Mouse (Mus musculus): ENCODE results near the gene Olfr1245. TPM values are rescaled to one million over a fixed set of nuclear protein-coding genes. Genes with fewer than 3 reads are reported as not detected.
"Not testable (repeated sequence)": the region's sequence is repeated elsewhere in the genome, so short reads cannot be mapped to it uniquely, and the experiment has no call there.

The Olfr1245 gene
- total RNA-seq (2012; rRNA removed) (not detected in 2 replicates), total RNA-seq (2014; rRNA removed) (not detected in 2 replicates), polyA plus RNA-seq (2012; ENCODE audit: insufficient read length, low read depth) (not detected in 2 replicates)

DNA sequence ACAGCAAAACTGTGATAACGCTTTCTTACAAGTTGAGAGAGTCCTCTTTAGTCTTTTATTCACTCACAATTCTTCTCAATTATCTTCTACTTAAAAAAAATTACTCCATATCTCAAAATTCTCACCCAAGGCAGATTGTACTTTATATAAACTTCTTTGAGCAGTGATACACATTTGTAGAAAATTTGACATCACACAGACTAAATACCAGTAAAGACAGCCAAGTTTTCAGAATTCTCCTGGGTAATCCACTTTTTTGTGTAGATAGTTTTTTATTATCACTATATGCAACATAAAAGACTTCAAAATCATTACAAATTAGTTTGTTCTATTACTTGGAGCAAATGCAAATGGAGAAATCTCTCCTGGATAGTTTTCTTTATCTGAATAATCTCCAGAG lies at the start of gene Olfr1245:
Gene Olfr1245 (minus strand): TSS at position 101 of the 400 bp plus-strand sequence.
- no peak for DNase-seq (ENCODE audit: extremely low read depth)
- H3K27me3 ChIP-seq (replicated peaks): no peaks in the 10 kb centered on the region
- H3K4me3 ChIP-seq (replicated peaks in 1 of 3; ENCODE audit: low read depth in 2 of 3, low read length in 2 of 3, poor library complexity in 1 of 3): no peak within 1 kb of the TSS
- H3K4me1 ChIP-seq (ENCODE audit: control insufficient read depth in 1 of 2, insufficient read depth in 2 of 2): no peaks in the 10 kb centered on the region
- H3K9ac ChIP-seq (ENCODE audit: insufficient read depth, low read depth): no peak within 1 kb of the TSS
- no peak within 1 kb of the TSS for H3K4me2 ChIP-seq (ENCODE audit: insufficient read depth, low read depth, poor library complexity, severe bottlenecking)
- no peaks in the 10 kb centered on the region for H3K79me2 ChIP-seq (replicated peaks; ENCODE audit: control insufficient read depth, extremely low read depth, insufficient read depth, poor library complexity, severe bottlenecking)
- in situ Hi-C loops (cut with MboI; ENCODE audit: low pct_ligation_motif_present, low pct_unique_long_range_greater_than_20kb, low sequenced_read_pairs): no loop called here
- TF ChIP-seq ELF1 (IDR thresholded peaks at IDR 0.05; ENCODE audit: low read depth, low read length): no peak
- no peak for TF ChIP-seq CTCF (conservative IDR thresholded peaks at IDR 0.05 in 1 of 2, IDR thresholded peaks at IDR 0.05 in 1 of 2; ENCODE audit: low read depth in 2 of 2, low read length in 2 of 2)
- TF ChIP-seq NRF1 (IDR thresholded peaks at IDR 0.05; ENCODE audit: low read depth, low read length): no peak
- TF ChIP-seq MEF2A (IDR thresholded peaks at IDR 0.05; ENCODE audit: borderline replicate concordance, low read depth, low read length): no peak
- no peak for TF ChIP-seq GABPA (IDR thresholded peaks at IDR 0.05; ENCODE audit: insufficient replicate concordance, low read depth, low read length)
- no peaks in the 10 kb centered on the region for H3K36me3 ChIP-seq (replicated peaks in 1 of 2; ENCODE audit: control insufficient read depth in 1 of 2, insufficient read depth in 1 of 2, low read length in 1 of 2)
- no peak within 1 kb of the TSS for H3K27ac ChIP-seq (ENCODE audit: insufficient read depth, low read depth)
- H3K9me3 ChIP-seq (replicated peaks; ENCODE audit: low read length): peaks cover 13% of the 10 kb centered on the region
- dilution Hi-C loops (cut with MboI; ENCODE audit: extremely low pct_ligation_motif_present, extremely low pct_unique_long_range_greater_than_20kb, low sequenced_read_pairs): no loop called here

- H3K27ac ChIP-seq (ENCODE audit: insufficient read depth, low read depth); H3K36me3 ChIP-seq (replicated peaks in 1 of 2; ENCODE audit: control insufficient read depth in 1 of 2, insufficient read depth in 1 of 2, low read length in 1 of 2); H3K4me2 ChIP-seq (ENCODE audit: insufficient read depth, low read depth, poor library complexity, severe bottlenecking); H3K4me3 ChIP-seq (replicated peaks in 1 of 3; ENCODE audit: low read depth in 2 of 3, low read length in 2 of 3, poor library complexity in 1 of 3); DNase-seq (ENCODE audit: extremely low read depth); H3K79me2 ChIP-seq (replicated peaks; ENCODE audit: control insufficient read depth, extremely low read depth, insufficient read depth, poor library complexity, severe bottlenecking); in situ Hi-C loops (cut with MboI; ENCODE audit: low pct_ligation_motif_present, low pct_unique_long_range_greater_than_20kb, low sequenced_read_pairs); H3K27me3 ChIP-seq (replicated peaks); dilution Hi-C loops (cut with MboI; ENCODE audit: extremely low pct_ligation_motif_present, extremely low pct_unique_long_range_greater_than_20kb, low sequenced_read_pairs); H3K9ac ChIP-seq (ENCODE audit: insufficient read depth, low read depth); H3K4me1 ChIP-seq (ENCODE audit: control insufficient read depth in 1 of 2, insufficient read depth in 2 of 2): not testable (repeated sequence)
- H3K9me3 ChIP-seq (replicated peaks; ENCODE audit: low read length): peaks cover 11% of the 10 kb centered on the region
Observed at GRCm38 (mm10) chr2:89618145-89618544, 39.9 kb upstream of the Olfr1245 start, which contains the start of gene Olfr1248. Gene Olfr1248 (minus strand): TSS chr2:89618245.

GRCm38 (mm10) chr2:89614030-89614429 lies 35.8 kb upstream of the Olfr1245 start, which contains the start of gene Olfr1247:
Gene Olfr1247 (minus strand): TSS chr2:89614130.
- in situ Hi-C loops (cut with MboI; ENCODE audit: low pct_ligation_motif_present, low pct_unique_long_range_greater_than_20kb, low sequenced_read_pairs) (no loop called here), dilution Hi-C loops (cut with MboI; ENCODE audit: extremely low pct_ligation_motif_present, extremely low pct_unique_long_range_greater_than_20kb, low sequenced_read_pairs) (no loop called here)
- TF ChIP-seq MXI1 (IDR thresholded peaks at IDR 0.05; ENCODE audit: low read depth, low read length) (no peak), ETS1 (conservative IDR thresholded peaks at IDR 0.05; ENCODE audit: low read depth, low read length) (no peak), NRF1 (IDR thresholded peaks at IDR 0.05; ENCODE audit: low read depth, low read length) (no peak), BHLHE40 (IDR thresholded peaks at IDR 0.05; ENCODE audit: low read depth, low read length) (no peak), ZKSCAN1 (IDR thresholded peaks at IDR 0.05; ENCODE audit: borderline replicate concordance, low read depth, low read length) (no peak), EP300 (IDR thresholded peaks at IDR 0.05; ENCODE audit: low read length) (no peak), MEF2A (IDR thresholded peaks at IDR 0.05; ENCODE audit: borderline replicate concordance, low read depth, low read length) (no peak), CHD1 (IDR thresholded peaks at IDR 0.05; ENCODE audit: low read depth, low read length) (no peak), E2F4 (IDR thresholded peaks at IDR 0.05; ENCODE audit: insufficient replicate concordance, low read depth, low read length) (no peak), MAX (IDR thresholded peaks at IDR 0.05; ENCODE audit: low read length) (no peak), CHD2 (IDR thresholded peaks at IDR 0.05; ENCODE audit: low read length) (no peak), MAZ (IDR thresholded peaks at IDR 0.05; ENCODE audit: low read depth, low read length) (no peak), HCFC1 (IDR thresholded peaks at IDR 0.05; ENCODE audit: low read depth, low read length) (no peak), SIN3A (IDR thresholded peaks at IDR 0.05; ENCODE audit: low read length) (no peak), JUND (conservative IDR thresholded peaks at IDR 0.05; ENCODE audit: low read depth, low read length) (no peak), JUN (IDR thresholded peaks at IDR 0.05; ENCODE audit: insufficient read depth, low read depth, low read length) (no peak), ZC3H11A (IDR thresholded peaks at IDR 0.05; ENCODE audit: low read depth, low read length) (no peak), TBP (conservative IDR thresholded peaks at IDR 0.05; ENCODE audit: low read depth, low read length) (no peak), PAX5 (IDR thresholded peaks at IDR 0.05; ENCODE audit: low read length) (no peak), POLR2A (IDR thresholded peaks at IDR 0.05; ENCODE audit: low read depth, low read length) (no peak)
- no peak for DNase-seq (ENCODE audit: extremely low read depth)
- H3K79me2 ChIP-seq (replicated peaks; ENCODE audit: control insufficient read depth, extremely low read depth, insufficient read depth, poor library complexity, severe bottlenecking): no peaks in the 10 kb centered on the region
- H3K27ac ChIP-seq (ENCODE audit: insufficient read depth, low read depth): no peak within 1 kb of the TSS
- no peak within 1 kb of the TSS for H3K4me2 ChIP-seq (ENCODE audit: insufficient read depth, low read depth, poor library complexity, severe bottlenecking)
- H3K9me3 ChIP-seq (replicated peaks; ENCODE audit: low read length): peaks cover 17% of the 10 kb centered on the region
- no peak within 1 kb of the TSS for H3K4me3 ChIP-seq (replicated peaks in 1 of 3; ENCODE audit: low read depth in 2 of 3, low read length in 2 of 3, poor library complexity in 1 of 3)
- H3K9ac ChIP-seq (ENCODE audit: insufficient read depth, low read depth): no peak within 1 kb of the TSS
- H3K4me1 ChIP-seq (ENCODE audit: control insufficient read depth in 1 of 2, insufficient read depth in 2 of 2): no peaks in the 10 kb centered on the region
- no peaks in the 10 kb centered on the region for H3K36me3 ChIP-seq (replicated peaks in 1 of 2; ENCODE audit: control insufficient read depth in 1 of 2, insufficient read depth in 1 of 2, low read length in 1 of 2)
- H3K27me3 ChIP-seq (replicated peaks): no peaks in the 10 kb centered on the region

Measured in CH12.LX (cell line).